8 mouse cellular contexts compared by ENCODE assay signal in the genomic region with DNA sequence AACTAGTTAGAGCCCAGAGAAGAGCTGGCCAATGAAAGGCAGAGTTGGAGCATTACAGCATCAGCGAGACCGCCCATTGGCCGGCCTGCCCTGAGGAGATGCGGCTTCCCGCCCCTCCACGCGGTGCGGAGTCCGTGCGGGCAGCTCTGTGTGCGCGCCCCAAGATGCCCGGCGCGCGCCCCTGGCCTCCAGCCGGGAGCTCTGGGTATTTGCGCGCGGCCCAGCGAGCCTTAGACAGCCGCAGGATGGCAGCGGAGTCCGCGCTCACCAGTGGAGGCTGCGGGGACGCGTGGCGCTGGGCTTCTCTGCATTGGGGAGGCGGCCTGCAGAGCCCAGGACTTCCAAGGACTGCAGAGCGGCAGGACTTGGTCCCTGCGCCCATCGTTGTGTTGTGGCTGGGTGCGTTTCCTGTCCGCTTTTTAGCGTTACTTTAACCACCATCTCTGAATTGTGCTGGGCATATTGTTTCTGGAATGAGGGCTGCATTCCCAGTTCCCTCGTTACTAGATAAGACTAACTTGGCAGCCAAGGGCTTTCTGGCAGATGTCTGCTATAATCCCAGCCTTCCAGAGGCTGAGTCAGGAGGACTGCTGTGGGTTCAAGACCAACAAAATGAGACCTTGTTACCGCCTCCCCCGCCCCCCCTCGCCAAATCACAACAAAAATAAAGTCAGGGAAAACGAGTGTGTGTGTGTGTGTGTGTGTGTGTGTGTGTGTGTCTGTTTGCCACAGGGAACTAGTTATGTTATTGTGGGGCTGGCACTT.
DNase-seq lines count a peak whose midpoint lies in the region; ATAC-seq and TF ChIP-seq lines count a peak whose summit lies in the region.

No protein-coding gene starts in this region.

- peak overlapping the region; percentile 14 for H3ac ChIP-seq in C2C12 (ENCODE audit: control insufficient read depth, insufficient read length, low read depth)

- H3K4me2 ChIP-seq in forebrain, embryonic 13.5 days, result peak overlapping the region; percentile 67
- peak overlapping the region; percentile 81 for H3K4me2 ChIP-seq in heart, embryonic 16.5 days (ENCODE audit: low read depth, low read length)
- H3K4me2 ChIP-seq in liver, embryonic 11.5 days, result peak overlapping the region; percentile 62
- peak overlapping the region; percentile 71 for H3K4me2 ChIP-seq in neural tube, embryonic 12.5 days (replicated peaks)

- peak; percentile 93 for ATAC-seq in cerebellum, adult (ENCODE audit: insufficient number of reproducible peaks, low FRiP score, low TSS enrichment)
- peak; percentile 99 for ATAC-seq in forebrain, embryonic 13.5 days
- ATAC-seq in heart, embryonic 16.5 days (replicated peaks; ENCODE audit: extremely low read depth, insufficient read depth, low FRiP score), result peak; percentile 87
- peak; percentile 81 for ATAC-seq in liver, embryonic 11.5 days (replicated peaks; ENCODE audit: low FRiP score)
- ATAC-seq in neural tube, embryonic 12.5 days (ENCODE audit: low FRiP score, low read depth), result peak; percentile 96

- peak overlapping the region; percentile 86 for H3K27ac ChIP-seq in forebrain, embryonic 13.5 days
- no peak overlapping the region for H3K27ac ChIP-seq in heart, embryonic 16.5 days (ENCODE audit: low read length)
- peak overlapping the region; percentile 58; the same call in 1 of the 2 replicates for H3K27ac ChIP-seq in liver, embryonic 11.5 days (ENCODE audit: low read depth, low read length)
- H3K27ac ChIP-seq in neural tube, embryonic 12.5 days, result no peak overlapping the region

- peak; percentile 60 to 87 for DNase-seq in kidney, postnatal 25 days
- peak; percentile 56 for DNase-seq in liver, embryonic 11.5 days (ENCODE audit: low spot score)
- peak; percentile 4 for DNase-seq in thymus, postnatal 25 days

- peaks cover 29% of the 10 kb centered on the region for H3K4me1 ChIP-seq in forebrain, embryonic 13.5 days
- H3K4me1 ChIP-seq in heart, embryonic 16.5 days (ENCODE audit: control insufficient read depth, insufficient read depth, low read length), result no peaks in the 10 kb centered on the region; the same call in 1 of the 2 replicates
- H3K4me1 ChIP-seq in liver, embryonic 11.5 days (replicated peaks; ENCODE audit: control insufficient read depth, insufficient read depth, low read length), result no peaks in the 10 kb centered on the region; the same call in 1 of the 2 replicates
- peaks cover 22% of the 10 kb centered on the region for H3K4me1 ChIP-seq in neural tube, embryonic 12.5 days

- WGBS in forebrain, embryonic 13.5 days, result 1% methylated on average over 39 of the region's 41 CpGs
- 2% methylated on average over 41 of the region's 41 CpGs for WGBS in heart, embryonic 16.5 days
- WGBS in liver, embryonic 11.5 days, result 3% methylated on average over 41 of the region's 41 CpGs
- 3% methylated on average over 41 of the region's 41 CpGs for WGBS in neural tube, embryonic 12.5 days

- H3K79me3 ChIP-seq in C2C12 (ENCODE audit: low read depth), result no peaks in the 10 kb centered on the region

- no peaks in the 10 kb centered on the region for H3K9me3 ChIP-seq in forebrain, embryonic 13.5 days (replicated peaks)
- H3K9me3 ChIP-seq in heart, embryonic 16.5 days (replicated peaks; ENCODE audit: control insufficient read depth, low read length), result no peaks in the 10 kb centered on the region
- H3K9me3 ChIP-seq in liver, embryonic 11.5 days (ENCODE audit: control insufficient read depth, low read length), result no peaks in the 10 kb centered on the region
- H3K9me3 ChIP-seq in neural tube, embryonic 12.5 days, result no peaks in the 10 kb centered on the region

- H3K27me3 ChIP-seq in C2C12 (ENCODE audit: control insufficient read depth, insufficient read depth, insufficient read length), result no peaks in the 10 kb centered on the region
- no peaks in the 10 kb centered on the region; the same call in 1 of the 2 replicates for H3K27me3 ChIP-seq in forebrain, embryonic 13.5 days
- H3K27me3 ChIP-seq in heart, embryonic 16.5 days (ENCODE audit: control insufficient read depth, insufficient read depth, low read length), result peaks cover 4% of the 10 kb centered on the region
- H3K27me3 ChIP-seq in liver, embryonic 11.5 days (replicated peaks; ENCODE audit: control insufficient read depth, insufficient read depth, low read length), result peaks cover 4% of the 10 kb centered on the region
- H3K27me3 ChIP-seq in neural tube, embryonic 12.5 days (replicated peaks), result no peaks in the 10 kb centered on the region

- H3K4me3 ChIP-seq in C2C12 (ENCODE audit: insufficient read depth, poor library complexity, severe bottlenecking), result peak overlapping the region; percentile 23
- H3K4me3 ChIP-seq in forebrain, embryonic 13.5 days, result peak overlapping the region; percentile 51
- peak overlapping the region; percentile 58 for H3K4me3 ChIP-seq in heart, embryonic 16.5 days (ENCODE audit: low read length)
- peak overlapping the region; percentile 49 for H3K4me3 ChIP-seq in liver, embryonic 11.5 days (ENCODE audit: low read depth, low read length)
- peak overlapping the region; percentile 43 for H3K4me3 ChIP-seq in neural tube, embryonic 12.5 days

- H3K9ac ChIP-seq in forebrain, embryonic 13.5 days, result peak overlapping the region; percentile 74
- peak overlapping the region; percentile 72 for H3K9ac ChIP-seq in heart, embryonic 16.5 days (ENCODE audit: low read length)
- peak overlapping the region; percentile 31; the same call in 1 of the 2 replicates for H3K9ac ChIP-seq in liver, embryonic 11.5 days (ENCODE audit: low read depth, low read length)
- H3K9ac ChIP-seq in neural tube, embryonic 12.5 days, result peak overlapping the region; percentile 62

- H3K36me3 ChIP-seq in C2C12 (ENCODE audit: control insufficient read depth, insufficient read depth), result no peaks in the 10 kb centered on the region
- H3K36me3 ChIP-seq in forebrain, embryonic 13.5 days (ENCODE audit: poor library complexity, severe bottlenecking), result no peaks in the 10 kb centered on the region
- H3K36me3 ChIP-seq in heart, embryonic 16.5 days (ENCODE audit: control insufficient read depth, insufficient read depth), result no peaks in the 10 kb centered on the region
- no peaks in the 10 kb centered on the region for H3K36me3 ChIP-seq in liver, embryonic 11.5 days (ENCODE audit: control insufficient read depth, insufficient read depth, low read length)
- H3K36me3 ChIP-seq in neural tube, embryonic 12.5 days, result no peaks in the 10 kb centered on the region

- H3K79me2 ChIP-seq in C2C12 (ENCODE audit: control insufficient read depth, insufficient read depth), result no peaks in the 10 kb centered on the region

- TF ChIP-seq CTCF in C2C12 (IDR thresholded peaks at IDR 0.05; ENCODE audit: control insufficient read depth, insufficient read depth, insufficient read length), result peak; percentile 45

TF ChIP-seq in C2C12, 6 proteins besides CTCF, POLR2A, EP300 and RAD21:
- no peak for TF ChIP-seq MYOG (IDR thresholded peaks at IDR 0.05; ENCODE audit: control insufficient read depth, extremely low read depth, insufficient read length)
- TF ChIP-seq MYOD1 (IDR thresholded peaks at IDR 0.05; ENCODE audit: control insufficient read depth, insufficient read length, low read depth), result no peak
- TF ChIP-seq FOSL1 (IDR thresholded peaks at IDR 0.05; ENCODE audit: insufficient read depth, low read length, poor library complexity, severe bottlenecking), result no peak
- TF ChIP-seq USF1 (IDR thresholded peaks at IDR 0.05; ENCODE audit: low read depth), result no peak

Comparison
In these comparisons a context has a peak if more than half of its experiments do, and no peak if none do; other contexts are left out.
1. H3K27ac ChIP-seq: peak in forebrain, embryonic 13.5 days (single experiment) and liver, embryonic 11.5 days (single experiment); none in heart, embryonic 16.5 days (single experiment) and neural tube, embryonic 12.5 days (single experiment).
2. DNase-seq: peak in every context shown above with its lines; median percentile 74 in kidney, postnatal 25 days; 56 in liver, embryonic 11.5 days; 4 in thymus, postnatal 25 days.
3. Peak in every context shown above with its lines, with median percentiles within 50 percentile points of each other: H3K4me3 ChIP-seq, ATAC-seq, H3K4me2 ChIP-seq and H3K9ac ChIP-seq.